Mouse (Mus musculus): ENCODE data around the gene P2ry2.

DNA sequence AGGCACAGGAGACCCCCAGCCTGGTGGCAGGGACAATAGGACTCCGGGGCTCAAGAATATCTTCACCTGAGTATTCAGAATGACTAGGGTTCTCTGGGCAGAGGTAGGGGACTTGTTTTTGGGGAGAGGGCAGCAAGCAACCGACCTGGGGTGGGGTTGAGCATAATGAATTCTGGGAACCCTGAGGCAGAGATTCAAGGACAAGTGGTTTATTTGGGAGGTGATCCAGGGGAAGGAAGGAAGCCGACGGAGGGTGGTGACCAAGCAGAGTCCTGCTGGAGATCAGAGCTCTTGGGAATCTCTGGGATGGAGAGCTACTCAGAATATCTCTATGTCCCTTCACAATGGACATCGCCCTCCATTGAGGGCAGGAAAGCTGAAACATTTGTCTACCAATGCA lies 34.5 kb downstream of the P2ry2 start:
- TF ChIP-seq CTCF (IDR thresholded peaks at IDR 0.05; ENCODE audit: insufficient read depth, low read depth, low read length) (no peak), POLR2A (IDR thresholded peaks at IDR 0.05; ENCODE audit: insufficient read depth, low read depth, low read length) (no peak)

Measured in olfactory bulb, adult 2 months (tissue).